Mouse (Mus musculus) liver, embryonic 11.5 days (tissue): ENCODE measurements around the gene Hoxc11. TPM values are rescaled to one million over a fixed set of nuclear protein-coding genes. Genes with fewer than 3 reads are reported as not detected.
A peak's percentile ranks its signal among the peaks of the same experiment; 100 is the strongest.

Experiments
- ATAC-seq: fragments of 200-750 bp; cut with Nextera tagmentation; replicated peaks from 2 replicates; pipeline ENCODE4 v1.8.0; 2017; ENCODE audit warnings: moderate number of reproducible peaks, mild to moderate bottlenecking, moderate TSS enrichment, moderate library complexity; ENCODE audit not compliant: low FRiP score
- DNase-seq: peaks from one replicate; pipeline ENCODE4 v3.0.0-alpha.2; 2017; ENCODE audit warnings: low spot score
- H3K27ac ChIP-seq: fragments of 300-500 bp; sonication (generic); 2 replicates; pipeline ENCODE4 v1.5.1; 2014; ENCODE audit warnings: mild to moderate bottlenecking, low read depth, low read length, control low read depth
- H3K27me3 ChIP-seq: fragments of 300-500 bp; sonication (generic); replicated peaks from 2 replicates; pipeline ENCODE4 v1.6.1; 2014; ENCODE audit warnings: low read length, mixed read lengths; ENCODE audit not compliant: control insufficient read depth, insufficient read depth
- H3K36me3 ChIP-seq: fragments of 300-500 bp; sonication (generic); 2 replicates; pipeline ENCODE4 v1.6.1; 2014; ENCODE audit warnings: mild to moderate bottlenecking, low read length, moderate library complexity, mixed read lengths; ENCODE audit not compliant: control insufficient read depth, insufficient read depth
- H3K4me1 ChIP-seq: fragments of 300-500 bp; sonication (generic); replicated peaks from 2 replicates; pipeline ENCODE4 v1.6.1; 2014; ENCODE audit warnings: low read length, mixed read lengths; ENCODE audit not compliant: control insufficient read depth, insufficient read depth
- H3K4me2 ChIP-seq: fragments of 300-500 bp; sonication (generic); 2 replicates; pipeline ENCODE4 v1.6.1; 2014; ENCODE audit warnings: mild to moderate bottlenecking, control low read depth, moderate library complexity
- H3K4me3 ChIP-seq: fragments of 300-500 bp; sonication (generic); 2 replicates; pipeline ENCODE4 v1.5.1; 2014; ENCODE audit warnings: low read depth, low read length, control low read depth
- H3K9ac ChIP-seq: fragments of 300-500 bp; sonication (generic); 2 replicates; pipeline ENCODE4 v1.6.1; 2014; ENCODE audit warnings: low read depth, low read length, control low read depth
- H3K9me3 ChIP-seq: fragments of 300-500 bp; sonication (generic); 2 replicates; pipeline ENCODE4 v1.6.1; 2016; ENCODE audit warnings: low read length, inconsistent platforms, mixed read lengths; ENCODE audit not compliant: control insufficient read depth
- WGBS: fragments of 180-500 bp; shearing (Covaris S2); extraction: QIAGEN DNeasy Blood & Tissue Kit; methylation state at CpG from one replicate; pipeline ENCODE4 v1.1.7; 2014; 5-methylcytosine and 5-hydroxymethylcytosine counted together
- polyA plus RNA-seq: library from polyadenylated mRNA; unstranded; fragments of >200 nt; fragmentation: Nextera tagmentation; extraction: Ambion mirVana; gene quantifications from 2 replicates; pipeline ENCODE4 v1.2.1, GENCODE M21; 2014

Hoxc11 gene
- polyA plus RNA-seq, 1 experiment from 2014 or later: not detected

DNA sequence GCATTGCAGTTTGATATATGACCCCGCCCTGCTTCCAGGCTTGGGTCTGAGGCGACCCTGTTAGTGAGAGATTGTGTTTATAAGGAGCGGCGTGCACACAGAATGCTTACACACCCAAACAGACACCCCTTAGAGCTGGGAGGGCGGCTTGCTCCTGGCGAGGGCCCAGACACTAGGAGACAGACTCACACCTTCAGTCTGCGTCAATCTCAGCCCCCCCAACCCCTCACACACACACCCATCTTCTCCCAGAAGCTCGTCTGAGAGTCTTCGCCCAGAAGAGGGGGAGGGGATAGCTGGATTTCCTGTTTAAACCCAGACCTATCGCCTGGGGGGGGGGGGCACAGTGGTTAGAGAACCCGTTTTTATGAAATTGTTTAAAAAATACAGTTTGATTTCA is 45.7 kb downstream of the Hoxc11 start:
- Histone ChIP-seq H3K4me1 (peaks cover 7% of the 10 kb centered on the region; the same call in 1 of the 2 replicates), H3K27ac (no peak overlapping the region), H3K36me3 (no peaks in the 10 kb centered on the region), H3K9me3 (no peaks in the 10 kb centered on the region), H3K4me2 (peak overlapping the region; percentile 71), H3K9ac (no peak overlapping the region), H3K27me3 (peaks cover 99% of the 10 kb centered on the region), H3K4me3 (no peak overlapping the region; the same call in 1 of the 2 replicates)
- WGBS: 4% methylated on average over 11 of the region's 11 CpGs
- DNase-seq (no peak), ATAC-seq (0 out of 2 replicates have a peak, but pooled peaks have one; percentile 13)

DNA sequence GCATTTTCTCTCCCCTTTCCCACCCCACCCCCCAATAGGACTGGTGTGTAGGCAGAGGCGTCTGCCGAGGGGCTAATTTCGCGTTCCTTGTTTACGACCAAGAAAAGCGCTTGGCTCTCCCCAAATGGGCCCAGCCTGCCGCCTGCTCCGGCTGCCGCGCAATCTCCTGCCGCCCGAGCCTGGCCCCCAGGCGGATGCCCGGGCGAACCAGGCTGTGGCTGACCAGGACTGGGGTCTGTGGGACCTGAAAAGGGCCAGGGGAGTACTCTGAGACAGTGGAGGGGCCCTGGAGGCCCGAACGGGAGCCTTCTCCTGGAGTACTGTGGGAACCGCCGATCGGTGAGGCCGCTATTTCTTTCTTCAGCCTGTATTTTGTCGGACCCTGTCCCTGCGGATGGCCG is 46.3 kb downstream of the Hoxc11 start:
- Histone ChIP-seq H3K27ac (no peak overlapping the region), H3K9me3 (no peaks in the 10 kb centered on the region), H3K4me2 (peak overlapping the region; percentile 3; the same call in 1 of the 2 replicates), H3K9ac (no peak overlapping the region), H3K36me3 (no peaks in the 10 kb centered on the region), H3K27me3 (peaks cover 99% of the 10 kb centered on the region), H3K4me1 (peaks cover 7% of the 10 kb centered on the region; the same call in 1 of the 2 replicates), H3K4me3 (no peak overlapping the region)
- WGBS: 5% methylated on average over 24 of the region's 24 CpGs
- ATAC-seq (no peak), DNase-seq (no peak)

GRCm38 (mm10) chr15:103001370-103001769 is 47.1 kb downstream of the Hoxc11 start:
- no peaks in the 10 kb centered on the region for H3K36me3 ChIP-seq
- H3K9ac ChIP-seq: no peak overlapping the region
- no peak for ATAC-seq
- 37% methylated on average over 2 of the region's 2 CpGs for WGBS
- no peak for DNase-seq
- peaks cover 7% of the 10 kb centered on the region; the same call in 1 of the 2 replicates for H3K4me1 ChIP-seq
- peaks cover 99% of the 10 kb centered on the region for H3K27me3 ChIP-seq
- no peak overlapping the region for H3K4me2 ChIP-seq
- no peak overlapping the region for H3K4me3 ChIP-seq
- H3K27ac ChIP-seq: no peak overlapping the region
- H3K9me3 ChIP-seq: no peaks in the 10 kb centered on the region

DNA sequence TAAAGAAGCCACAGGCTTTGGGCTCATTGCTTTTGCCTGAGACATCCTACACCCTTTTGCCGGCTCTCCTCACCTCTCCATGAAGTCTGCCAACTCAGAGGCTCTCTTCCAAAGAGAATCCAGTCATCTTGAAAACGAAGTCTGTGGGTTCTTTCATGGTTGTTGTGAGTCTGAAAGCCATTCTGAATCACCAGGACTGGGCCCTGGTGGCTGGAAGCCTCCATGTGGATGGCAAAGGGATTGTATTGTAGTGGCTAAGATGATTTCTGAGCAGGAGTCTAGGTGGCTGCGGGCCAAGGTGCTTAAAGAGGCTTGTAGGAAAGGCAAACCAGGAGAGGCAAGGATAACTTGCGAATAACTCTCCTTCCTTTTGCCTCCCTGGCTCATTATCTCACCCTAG is 47.9 kb downstream of the Hoxc11 start:
- no peak overlapping the region for H3K9ac ChIP-seq
- H3K4me2 ChIP-seq: no peak overlapping the region
- H3K27ac ChIP-seq: no peak overlapping the region
- H3K4me3 ChIP-seq: no peak overlapping the region
- H3K36me3 ChIP-seq: no peaks in the 10 kb centered on the region
- ATAC-seq (no peak), DNase-seq (no peak)
- H3K9me3 ChIP-seq: no peaks in the 10 kb centered on the region
- H3K27me3 ChIP-seq: peaks cover 100% of the 10 kb centered on the region
- peaks cover 7% of the 10 kb centered on the region; the same call in 1 of the 2 replicates for H3K4me1 ChIP-seq
- 12% methylated on average over 4 of the region's 4 CpGs for WGBS

DNA sequence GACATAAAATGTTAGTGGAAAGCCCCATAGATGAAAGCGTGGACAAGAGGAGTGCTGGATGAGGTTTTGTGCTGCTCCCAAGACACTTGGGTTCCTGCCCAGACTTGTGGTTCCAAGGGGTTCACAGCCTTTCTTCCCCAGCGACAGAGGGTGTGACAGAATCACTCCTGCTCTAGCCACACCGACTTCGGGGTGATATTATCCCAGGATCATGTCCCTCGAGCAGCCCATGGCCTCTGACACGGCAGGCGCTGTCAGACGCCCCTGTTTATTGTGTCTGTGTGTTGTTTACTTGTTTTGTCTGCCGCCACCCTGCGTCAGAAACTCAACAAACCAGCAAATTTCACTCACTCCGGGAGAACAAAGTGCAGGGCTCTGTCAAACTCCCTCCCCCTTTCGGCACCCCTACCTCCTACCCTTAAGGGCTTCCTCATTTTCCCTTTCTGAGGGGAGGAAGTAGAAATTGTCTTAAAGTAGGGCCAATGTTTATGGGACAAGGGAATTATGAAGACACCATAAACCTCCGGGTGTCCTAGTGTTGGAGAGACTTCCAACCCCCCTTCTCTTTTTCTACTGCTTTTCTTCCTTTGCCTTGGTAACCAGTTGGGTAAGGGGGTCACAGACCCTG is 48.7 kb downstream of the Hoxc11 start:
- no peaks in the 10 kb centered on the region for H3K9me3 ChIP-seq
- peaks cover 7% of the 10 kb centered on the region; the same call in 1 of the 2 replicates for H3K4me1 ChIP-seq
- H3K4me2 ChIP-seq: no peak overlapping the region
- H3K4me3 ChIP-seq: no peak overlapping the region
- ATAC-seq (no peak), DNase-seq (no peak)
- H3K27me3 ChIP-seq: peaks cover 100% of the 10 kb centered on the region
- no peaks in the 10 kb centered on the region for H3K36me3 ChIP-seq
- H3K9ac ChIP-seq: no peak overlapping the region
- H3K27ac ChIP-seq: no peak overlapping the region
- 9% methylated on average over 13 of the region's 13 CpGs for WGBS

DNA sequence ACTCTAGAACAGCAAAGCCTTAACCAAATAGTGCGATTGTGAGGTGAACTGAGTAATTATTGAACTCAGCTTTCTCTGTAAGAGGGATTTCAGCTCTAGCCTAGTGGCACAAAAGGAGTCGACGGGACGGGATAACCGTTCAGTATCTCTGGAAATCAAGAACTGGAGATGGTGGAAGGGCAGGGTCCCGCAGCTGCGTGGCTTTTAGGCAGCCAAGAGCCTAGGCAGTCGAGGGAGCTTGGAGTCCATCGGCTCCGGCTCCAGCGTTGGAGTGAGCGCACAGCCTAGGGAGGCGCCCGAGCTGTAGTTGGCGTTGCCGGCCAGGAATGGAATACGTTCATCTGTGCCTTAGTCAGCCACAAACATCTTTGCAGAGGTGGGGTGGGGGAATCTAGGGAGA is 51.1 kb downstream of the Hoxc11 start:
- no peak for ATAC-seq
- H3K4me3 ChIP-seq: no peak overlapping the region
- no peak for DNase-seq
- no peaks in the 10 kb centered on the region for H3K9me3 ChIP-seq
- no peak overlapping the region for H3K27ac ChIP-seq
- H3K4me2 ChIP-seq: no peak overlapping the region
- 1% methylated on average over 17 of the region's 17 CpGs for WGBS
- no peaks in the 10 kb centered on the region for H3K36me3 ChIP-seq
- no peak overlapping the region for H3K9ac ChIP-seq
- H3K27me3 ChIP-seq: peaks cover 100% of the 10 kb centered on the region
- no peaks in the 10 kb centered on the region; the same call in 1 of the 2 replicates for H3K4me1 ChIP-seq

DNA sequence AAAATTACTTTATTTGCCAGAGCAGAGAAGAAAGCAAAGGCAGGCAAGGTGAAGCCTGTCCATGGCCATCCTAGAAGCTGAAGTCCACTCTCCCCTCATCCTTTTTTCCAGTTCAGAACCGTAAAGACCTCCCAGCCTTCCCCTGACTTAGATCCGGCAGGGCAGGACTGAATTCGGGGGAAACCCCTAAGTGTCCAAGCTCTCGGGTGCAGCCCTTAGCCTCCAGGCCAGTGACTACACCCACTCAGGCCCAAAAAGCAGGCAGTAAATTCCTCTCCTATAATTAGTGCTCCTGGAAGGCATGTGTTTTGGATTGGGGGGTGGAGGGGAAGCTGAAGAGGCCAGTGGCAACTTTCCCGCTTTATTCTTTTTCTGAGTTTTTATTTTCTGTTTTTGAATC is 51.6 kb downstream of the Hoxc11 start:
- no peak overlapping the region for H3K27ac ChIP-seq
- H3K9ac ChIP-seq: no peak overlapping the region
- no peaks in the 10 kb centered on the region for H3K9me3 ChIP-seq
- H3K4me2 ChIP-seq: no peak overlapping the region
- no peak overlapping the region for H3K4me3 ChIP-seq
- H3K36me3 ChIP-seq: no peaks in the 10 kb centered on the region
- peaks cover 100% of the 10 kb centered on the region for H3K27me3 ChIP-seq
- 10% methylated on average over 5 of the region's 5 CpGs for WGBS
- H3K4me1 ChIP-seq: no peaks in the 10 kb centered on the region
- DNase-seq (no peak), ATAC-seq (no peak)

- 17% methylated on average over 1 of the region's 1 CpGs for WGBS
- no peak for DNase-seq
- Histone ChIP-seq H3K36me3 (no peaks in the 10 kb centered on the region), H3K4me3 (no peak overlapping the region), H3K4me1 (no peaks in the 10 kb centered on the region), H3K27me3 (peaks cover 100% of the 10 kb centered on the region), H3K9me3 (no peaks in the 10 kb centered on the region), H3K9ac (no peak overlapping the region), H3K27ac (no peak overlapping the region), H3K4me2 (no peak overlapping the region)
- no peak for ATAC-seq
Observed at GRCm38 (mm10) chr15:103006326-103006725, 52.1 kb downstream of the Hoxc11 start.
